8 mouse cellular contexts compared by ENCODE assay signal in the genomic region with DNA sequence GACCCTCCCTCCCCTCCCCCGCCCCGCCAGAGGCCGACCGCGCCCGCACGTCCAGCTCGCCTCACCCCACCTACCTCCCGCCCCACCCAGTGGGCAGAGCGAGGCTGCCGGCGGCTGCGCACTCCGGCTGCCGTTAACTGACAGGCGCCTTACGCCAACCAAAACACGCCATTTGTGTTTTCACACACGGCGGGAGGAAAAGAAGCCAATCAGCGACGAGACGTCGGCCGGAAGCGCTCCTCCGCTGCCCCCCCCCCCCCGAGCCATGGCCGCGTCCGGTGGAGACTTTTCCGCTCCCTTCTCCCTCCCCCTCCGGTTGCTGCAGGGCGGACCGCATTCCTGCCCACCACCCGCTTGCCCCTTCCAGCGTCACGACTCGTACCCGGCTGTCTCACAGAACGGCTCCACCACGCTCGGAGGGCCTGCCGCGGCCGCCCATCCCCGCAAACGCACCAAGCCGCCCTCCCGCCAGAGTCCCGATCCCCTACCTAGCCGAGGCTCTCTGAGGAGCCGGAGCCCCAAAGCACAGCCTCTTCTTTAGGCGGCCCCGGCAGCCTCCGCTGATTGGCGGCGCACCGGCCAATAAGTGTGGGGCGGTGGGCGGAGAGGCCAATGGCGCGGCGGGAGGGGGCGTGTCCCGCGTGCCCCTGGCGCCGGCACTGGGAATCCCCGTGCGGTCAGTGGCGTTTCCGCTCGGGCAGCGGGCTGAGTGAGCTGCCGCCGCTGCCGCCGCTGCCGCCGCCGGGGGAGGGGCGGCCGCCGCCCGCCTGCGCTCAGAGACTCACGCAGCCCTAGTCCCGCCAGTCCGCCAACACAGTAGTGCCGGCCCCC. TPM values are rescaled to one million over a fixed set of nuclear protein-coding genes. Genes with fewer than 3 reads are reported as not detected.
DNase-seq lines count a peak whose midpoint lies in the region; ATAC-seq lines count a peak whose summit lies in the region.

TSS of gene Setd5 (plus strand) at position 680 of the 831 bp plus-strand sequence.

- H3K27me3 ChIP-seq in hindbrain, embryonic 11.5 days (ENCODE audit: control insufficient read depth, insufficient read depth, low read length) = no peaks in the 10 kb centered on the region

- H3K4me2 ChIP-seq in hindbrain, embryonic 11.5 days (replicated peaks; ENCODE audit: low read depth, low read length) = peak within 1 kb of the TSS; percentile 66

- 1% methylated on average over 36 of the region's 91 CpGs for WGBS in hindbrain, embryonic 11.5 days

- H3K9ac ChIP-seq in hindbrain, embryonic 11.5 days (ENCODE audit: low read depth, low read length) = peak within 1 kb of the TSS; percentile 97

- ATAC-seq in hindbrain, embryonic 11.5 days (ENCODE audit: low FRiP score) = peak; percentile 95

- H3K36me3 ChIP-seq in hindbrain, embryonic 11.5 days (ENCODE audit: control insufficient read depth, insufficient read depth, low read length) = no peaks in the 10 kb centered on the region

- DNase-seq in Muller cell, postnatal 12 days (ENCODE audit: inconsistent ontology term) = peak; percentile 99
- DNase-seq in cerebellum, adult 9-11 months = peak; percentile 98
- DNase-seq in frontal cortex, adult 2 months (ENCODE audit: extremely low spot score in 1 of 2, low spot score in 1 of 2) = peak; percentile 92 to 98
- peak; percentile 99 for DNase-seq in hindbrain, embryonic 11.5 days (ENCODE audit: low spot score)
- peak; percentile 99 for DNase-seq in layer of hippocampus, postnatal 10 days (ENCODE audit: low spot score in 2 of 2)
- peak; percentile 99 for DNase-seq in lung, postnatal 10 days
- peak; percentile 99 for DNase-seq in ovary, postnatal 36 days (ENCODE audit: low spot score)
- DNase-seq in thymus, postnatal 25 days = peak; percentile 98

- H3K4me3 ChIP-seq in hindbrain, embryonic 11.5 days (ENCODE audit: low read depth, low read length) = peak within 1 kb of the TSS; percentile 85

- peak within 1 kb of the TSS; percentile 100 for H3K27ac ChIP-seq in hindbrain, embryonic 11.5 days (ENCODE audit: low read depth, low read length)

- H3K4me1 ChIP-seq in hindbrain, embryonic 11.5 days (replicated peaks; ENCODE audit: control insufficient read depth, insufficient read depth, low read length) = peaks cover 3% of the 10 kb centered on the region; the same call in 1 of the 2 replicates

- no peaks in the 10 kb centered on the region for H3K9me3 ChIP-seq in hindbrain, embryonic 11.5 days (ENCODE audit: control insufficient read depth, low read length)

RNA-seq across cellular contexts. Expression of gene Setd5, which starts in this region (rescaled TPM):
- 54.5 and 62.1 TPM in 2 replicates for polyA plus RNA-seq in frontal cortex, adult 2 months (2012; rRNA removed)
- 74.7 and 91.1 TPM in 2 replicates for polyA plus RNA-seq in hindbrain, embryonic 11.5 days (2014; fragmentation: Nextera tagmentation; extraction: Ambion mirVana)
- 100 to 1,000 TPM; 130 TPM for total RNA-seq in layer of hippocampus, postnatal 10 days (2021)

Comparison
In these comparisons a context has a peak if more than half of its experiments do, and no peak if none do; other contexts are left out.
1. Peak in every context shown above with its lines: DNase-seq, ATAC-seq, H3K4me3 ChIP-seq and H3K27ac ChIP-seq.